Mouse (Mus musculus) C2C12 (cell line): Measurements from ENCODE around the gene Rgs6. TPM values are rescaled to one million over a fixed set of nuclear protein-coding genes. Genes with fewer than 3 reads are reported as not detected.

Experiments used
- H3K27me3 ChIP-seq: one replicate; pipeline ENCODE4 v1.6.1; 2011; ENCODE audit not compliant: control insufficient read depth, insufficient read depth, insufficient read length
- H3K36me3 ChIP-seq: one replicate; pipeline ENCODE4 v1.6.1; 2011; ENCODE audit not compliant: control insufficient read depth, insufficient read depth
- H3K4me3 ChIP-seq: one replicate; pipeline ENCODE4 v1.5.1; 2011; ENCODE audit warnings: mild to moderate bottlenecking, control low read depth; ENCODE audit not compliant: poor library complexity, insufficient read depth, severe bottlenecking
- H3K79me2 ChIP-seq: one replicate; pipeline ENCODE4 v1.6.1; 2011; ENCODE audit not compliant: control insufficient read depth, insufficient read depth
- H3K79me3 ChIP-seq: one replicate; pipeline ENCODE4 v1.6.1; 2011; ENCODE audit warnings: low read depth, control low read depth
- H3ac ChIP-seq: one replicate; pipeline ENCODE3; 2011; ENCODE audit warnings: low read depth; ENCODE audit not compliant: control insufficient read depth, insufficient read length
- CEBPB ChIP-seq: IDR thresholded peaks from one replicate; pipeline ENCODE4 v1.6.1; 2011; ENCODE audit warnings: low read depth, mild to moderate bottlenecking, control low read depth, moderate library complexity
- CTCF ChIP-seq: IDR thresholded peaks from one replicate; pipeline ENCODE4 v1.5.1; 2011; ENCODE audit not compliant: control insufficient read depth, insufficient read depth, insufficient read length
- FOSL1 ChIP-seq: IDR thresholded peaks from one replicate; pipeline ENCODE4 v1.8.0; 2011; ENCODE audit warnings: mild to moderate bottlenecking, low read length; ENCODE audit not compliant: poor library complexity, insufficient read depth, severe bottlenecking
- MAX ChIP-seq: IDR thresholded peaks from one replicate; pipeline ENCODE4 v1.6.1; 2011; ENCODE audit warnings: mild to moderate bottlenecking, control low read depth
- MYOD1 ChIP-seq: IDR thresholded peaks from one replicate; pipeline ENCODE4 v1.6.1; 2011; ENCODE audit warnings: low read depth; ENCODE audit not compliant: control insufficient read depth, insufficient read length
- MYOG ChIP-seq: IDR thresholded peaks from one replicate; pipeline ENCODE4 v1.6.1; 2011; ENCODE audit not compliant: control insufficient read depth, insufficient read length; ENCODE audit errors: extremely low read depth
- USF1 ChIP-seq: IDR thresholded peaks from one replicate; pipeline ENCODE4 v1.6.1; 2011; ENCODE audit warnings: low read depth, mild to moderate bottlenecking, control low read depth, moderate library complexity
- polyA plus RNA-seq: library from polyadenylated mRNA; unstranded; fragments of >200 nt; fragmentation: generic; extraction: Trizol; gene quantifications from one replicate; pipeline ENCODE4 v1.2.1, GENCODE M21; 2012; ENCODE audit warnings: missing spikeins

Gene Rgs6
- polyA plus RNA-seq, 1 experiment, result not detected

DNA sequence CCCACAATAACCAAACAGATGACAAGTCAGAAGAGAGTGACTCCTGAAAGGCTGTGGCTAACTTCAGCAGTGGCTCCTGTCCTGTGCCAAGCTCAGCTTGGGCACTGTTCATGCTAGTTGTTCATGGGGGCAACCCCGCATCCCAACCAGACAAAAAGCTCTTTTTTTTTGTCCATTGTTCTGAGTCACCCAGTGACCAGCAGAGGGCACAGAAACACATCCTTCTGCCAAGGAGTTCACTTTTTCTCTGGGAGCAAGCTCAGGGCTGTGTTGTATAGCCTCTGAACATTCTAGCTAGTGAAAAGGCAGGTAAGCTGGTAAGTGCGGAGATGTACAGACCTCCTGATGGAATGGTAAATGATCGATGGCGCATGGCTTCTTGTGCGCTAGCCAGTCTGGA is 524.2 kb downstream of the Rgs6 start:
- Histone ChIP-seq H3K27me3 (no peaks in the 10 kb centered on the region), H3ac (no peak overlapping the region), H3K79me3 (no peaks in the 10 kb centered on the region), H3K79me2 (no peaks in the 10 kb centered on the region), H3K36me3 (no peaks in the 10 kb centered on the region), H3K4me3 (no peak overlapping the region)
- TF ChIP-seq CEBPB, result no peak
- TF ChIP-seq MYOG, result no peak
- TF ChIP-seq USF1, result no peak
- TF ChIP-seq MYOD1, result no peak
- no peak for TF ChIP-seq MAX
- no peak for TF ChIP-seq CTCF
- TF ChIP-seq FOSL1, result no peak

DNA sequence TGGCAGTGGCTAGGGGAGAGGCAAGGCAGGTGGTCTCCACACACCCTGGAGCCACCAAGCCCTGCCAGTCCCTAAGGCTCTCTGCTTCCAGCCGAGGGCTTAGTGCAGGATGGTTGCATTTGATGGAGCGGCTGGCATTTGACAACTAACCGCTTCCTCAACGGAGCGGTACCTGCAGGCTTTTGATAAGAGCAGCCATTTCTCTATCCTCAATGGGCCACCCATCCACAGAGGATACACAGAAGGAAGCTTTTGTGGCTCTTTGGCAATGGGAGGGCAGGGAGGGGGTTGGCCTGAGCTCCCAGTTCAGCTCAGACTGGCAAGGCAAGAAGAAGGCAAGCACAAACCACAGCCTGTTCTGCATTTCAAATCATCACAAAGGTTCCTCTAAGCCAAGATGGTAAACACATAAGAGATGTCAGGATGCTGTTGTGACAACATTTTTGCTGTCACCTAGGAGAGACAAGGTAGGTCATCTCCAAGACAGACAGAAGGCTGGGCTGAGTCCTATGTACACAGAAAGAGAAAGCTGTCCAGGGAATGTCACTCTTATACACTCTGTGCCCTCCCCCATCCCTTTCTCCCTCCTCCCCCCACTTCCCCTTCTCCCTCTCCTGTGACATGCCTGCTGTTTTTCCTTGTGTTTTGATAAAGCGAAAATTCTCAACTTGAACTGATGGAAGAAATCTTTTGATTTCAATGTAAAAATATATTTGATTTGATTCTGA is 525.0 kb downstream of the Rgs6 start:
- Histone ChIP-seq H3K79me2 (no peaks in the 10 kb centered on the region), H3ac (no peak overlapping the region), H3K27me3 (no peaks in the 10 kb centered on the region), H3K36me3 (no peaks in the 10 kb centered on the region), H3K4me3 (no peak overlapping the region), H3K79me3 (no peaks in the 10 kb centered on the region)
- TF ChIP-seq USF1 (no peak), CTCF (no peak), MAX (no peak), CEBPB (no peak), MYOG (no peak), MYOD1 (no peak), FOSL1 (no peak)

DNA sequence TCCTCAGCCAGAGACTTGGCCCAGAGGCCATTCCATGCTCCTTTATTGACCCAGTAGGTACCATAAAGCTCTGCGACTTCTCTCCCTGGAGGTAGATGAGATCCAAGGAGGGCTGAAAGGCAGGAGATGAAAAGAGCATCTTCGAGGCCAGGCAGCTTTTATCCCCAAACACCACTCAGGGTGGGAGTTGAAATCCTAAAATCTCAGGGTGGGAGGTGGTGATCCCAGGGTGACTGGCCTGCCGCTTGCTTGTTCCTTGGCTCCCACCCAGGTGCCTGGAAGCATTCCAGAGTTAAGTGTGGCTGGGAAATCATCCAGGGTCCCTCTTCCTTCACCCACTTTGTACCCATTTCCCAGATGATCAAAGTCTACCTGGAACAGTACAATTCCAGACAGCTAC is 525.9 kb downstream of the Rgs6 start:
- H3K36me3 ChIP-seq, result no peaks in the 10 kb centered on the region
- no peak for TF ChIP-seq USF1
- TF ChIP-seq MAX, result no peak
- no peak for TF ChIP-seq CTCF
- no peak for TF ChIP-seq MYOD1
- TF ChIP-seq FOSL1, result no peak
- TF ChIP-seq CEBPB, result no peak
- no peak for TF ChIP-seq MYOG
- no peak overlapping the region for H3ac ChIP-seq
- no peak overlapping the region for H3K4me3 ChIP-seq
- no peaks in the 10 kb centered on the region for H3K79me3 ChIP-seq
- H3K27me3 ChIP-seq, result no peaks in the 10 kb centered on the region
- no peaks in the 10 kb centered on the region for H3K79me2 ChIP-seq

DNA sequence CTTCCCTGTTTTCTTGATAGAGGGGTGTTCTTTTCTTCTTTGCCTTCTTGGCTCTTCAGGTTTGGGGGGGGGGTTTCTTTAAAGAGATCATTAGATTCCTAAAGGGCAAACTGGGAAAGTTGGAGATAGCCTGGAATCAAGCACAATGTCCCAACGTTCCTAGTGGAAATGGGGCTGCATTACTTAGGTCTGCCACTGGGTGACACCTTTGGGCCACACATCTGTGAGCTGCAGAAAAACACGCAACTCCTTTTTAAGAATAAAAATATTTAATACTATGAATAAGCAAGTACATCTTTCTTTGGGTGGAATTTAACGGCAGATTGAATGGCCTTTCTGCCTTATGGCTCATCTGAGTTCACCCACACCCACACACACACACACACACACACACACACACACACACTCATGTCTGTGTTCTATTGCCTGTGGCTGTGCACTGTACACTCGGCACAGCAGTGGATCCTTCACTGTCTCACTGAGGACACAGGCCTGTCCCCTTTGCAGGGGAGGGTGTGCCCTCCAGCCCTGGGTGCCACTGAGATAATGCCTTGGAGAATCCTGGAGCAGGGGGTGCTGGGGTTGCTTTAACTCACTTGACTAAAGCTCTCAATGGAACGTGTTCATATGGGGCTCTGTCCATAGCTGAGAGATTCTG is 526.4 kb downstream of the Rgs6 start:
- no peak overlapping the region for H3K4me3 ChIP-seq
- H3K36me3 ChIP-seq, result no peaks in the 10 kb centered on the region
- no peaks in the 10 kb centered on the region for H3K79me3 ChIP-seq
- TF ChIP-seq CTCF, result peak; percentile 51
- no peak for TF ChIP-seq MYOG
- H3ac ChIP-seq, result no peak overlapping the region
- no peaks in the 10 kb centered on the region for H3K79me2 ChIP-seq
- H3K27me3 ChIP-seq, result no peaks in the 10 kb centered on the region

DNA sequence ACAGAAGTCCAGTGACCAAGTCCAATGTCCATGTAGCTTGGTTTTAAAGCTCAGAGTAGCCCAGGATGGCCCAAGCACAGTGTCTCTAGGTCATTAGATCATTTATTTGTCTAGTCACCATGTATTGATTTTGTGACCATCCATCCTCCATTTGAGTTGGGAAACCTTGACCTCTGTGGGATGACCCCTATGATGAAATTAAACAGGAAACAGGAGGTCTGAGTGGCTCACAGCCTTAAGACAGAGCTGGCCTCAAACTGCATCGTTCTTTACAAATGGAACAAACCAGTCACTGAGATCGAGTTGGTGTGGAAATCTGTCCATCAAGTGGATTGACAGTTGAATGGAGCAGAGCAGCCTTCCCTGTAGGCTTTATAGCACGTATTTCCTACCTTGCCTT is 536.0 kb downstream of the Rgs6 start:
- H3K4me3 ChIP-seq, result no peak overlapping the region
- H3ac ChIP-seq, result no peak overlapping the region
- H3K79me2 ChIP-seq, result no peaks in the 10 kb centered on the region
- no peaks in the 10 kb centered on the region for H3K36me3 ChIP-seq
- H3K79me3 ChIP-seq, result no peaks in the 10 kb centered on the region
- H3K27me3 ChIP-seq, result no peaks in the 10 kb centered on the region
- TF ChIP-seq MYOD1, result no peak
- TF ChIP-seq MAX, result no peak
- no peak for TF ChIP-seq CEBPB
- TF ChIP-seq USF1, result no peak
- no peak for TF ChIP-seq CTCF
- no peak for TF ChIP-seq MYOG
- no peak for TF ChIP-seq FOSL1

DNA sequence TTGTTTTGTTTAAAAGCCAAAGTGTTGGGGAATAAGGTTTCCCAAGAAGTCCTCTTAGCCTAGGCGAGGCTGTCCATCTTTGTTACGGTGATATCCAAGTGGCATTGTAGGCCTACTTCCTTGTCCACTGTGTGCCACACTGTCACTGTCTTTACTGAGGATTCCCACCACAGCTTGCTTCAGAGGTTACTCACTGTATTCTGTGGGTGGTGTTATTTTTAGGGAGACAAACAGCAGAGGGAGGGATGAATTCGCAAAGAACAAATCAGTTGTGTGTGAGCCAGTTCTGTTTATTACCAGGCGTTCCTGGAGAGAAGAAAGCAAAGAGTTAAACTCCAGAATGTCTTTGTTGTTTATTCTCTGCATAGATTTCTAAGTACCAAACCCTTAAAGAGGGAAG is 537.2 kb downstream of the Rgs6 start:
- no peak for TF ChIP-seq FOSL1
- H3ac ChIP-seq, result no peak overlapping the region
- no peaks in the 10 kb centered on the region for H3K36me3 ChIP-seq
- H3K79me3 ChIP-seq, result no peaks in the 10 kb centered on the region
- no peak overlapping the region for H3K4me3 ChIP-seq
- no peaks in the 10 kb centered on the region for H3K79me2 ChIP-seq
- H3K27me3 ChIP-seq, result no peaks in the 10 kb centered on the region
